Mouse (Mus musculus) megakaryocyte, adult 5-6 weeks (primary cell): Measurements from ENCODE around the gene Smco1. TPM values are rescaled to one million over a fixed set of nuclear protein-coding genes. Genes with fewer than 3 reads are reported as not detected.
A peak's percentile ranks its signal among the peaks of the same experiment; 100 is the strongest.

Experiments used
- ATAC-seq: 2 replicates; pipeline ENCODE4 v1.8.0; 2016; ENCODE audit warnings: mild to moderate bottlenecking, inconsistent platforms; ENCODE audit not compliant: poor library complexity, severe bottlenecking
- total RNA-seq, 2 experiments: library from RNA; stranded (forward) in 1 of 2; stranded (reverse) in 1 of 2; fragments of 153-499, 151-499 nt in 1 of 2; fragments of 221-1000, 200-1000 nt in 1 of 2; gene quantifications; 2 replicates each; pipeline versions ENCODE4 v1.2.3 to v1.2.4; 2015 to 2017

Smco1 gene
- total RNA-seq, 2 experiments from 2014 or later, result not detected

DNA sequence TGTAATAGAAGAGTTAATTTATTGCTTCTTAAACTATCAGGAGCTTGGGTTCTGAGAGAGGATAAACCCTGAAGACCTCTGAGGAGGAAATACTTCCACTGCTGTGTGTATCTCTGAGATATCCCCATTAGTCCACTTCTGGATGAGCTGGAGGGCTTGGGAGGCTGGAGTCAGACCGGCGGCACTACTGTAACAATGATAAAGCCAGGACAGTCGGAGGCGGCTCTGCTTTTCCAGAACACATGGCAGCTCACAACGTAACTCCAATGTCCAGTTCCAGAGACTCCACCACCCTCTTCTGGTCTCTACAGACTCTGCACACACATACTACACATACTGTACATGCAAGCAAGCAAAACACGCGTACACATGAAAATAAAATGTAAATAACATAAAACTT is 32.6 kb downstream of the Smco1 start:
- ATAC-seq, result no peak

- no peak for ATAC-seq
Measured at GRCm38 (mm10) chr16:32311970-32312369, 40.7 kb downstream of the Smco1 start.

- no peak for ATAC-seq
Measured at GRCm38 (mm10) chr16:32312386-32312785, 41.1 kb downstream of the Smco1 start.

GRCm38 (mm10) chr16:32312859-32313258 is 41.6 kb downstream of the Smco1 start:
- ATAC-seq, result no peak

DNA sequence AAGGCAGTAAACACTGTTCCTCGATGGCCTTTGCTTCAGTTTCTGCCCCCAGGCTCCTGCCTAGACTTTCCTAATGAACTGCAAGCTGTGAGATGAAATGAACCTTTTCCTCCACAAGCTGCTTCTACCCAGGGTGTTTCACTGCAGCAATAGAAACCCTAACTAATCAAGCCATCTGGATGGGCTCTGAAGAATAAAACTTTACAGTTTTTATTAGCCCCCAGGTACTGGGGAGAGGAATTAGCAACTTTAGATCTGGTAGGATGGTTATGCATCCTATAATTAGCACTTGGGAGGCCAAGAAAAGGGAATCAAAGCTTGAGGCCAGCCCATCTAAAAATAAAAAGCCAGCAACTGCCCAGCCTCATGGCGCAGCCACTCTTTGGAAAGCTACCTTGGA is 45.3 kb downstream of the Smco1 start:
- no peak for ATAC-seq

GRCm38 (mm10) chr16:32323953-32324352 is 52.7 kb downstream of the Smco1 start:
- peak; percentile 64 for ATAC-seq

Other genes with a start within 250 kb of the Smco1 start
- 78.8 and 81.9 TPM in 2 replicates for gene Pak2, start 192.1 kb upstream of the Smco1 start, total RNA-seq (2015)
- 78.5 and 88.8 TPM in 2 replicates for gene Pak2, start 192.1 kb upstream of the Smco1 start, total RNA-seq (2017)
- gene Pigx, start 171.7 kb upstream of the Smco1 start, total RNA-seq (2015), result 84.8 and 109 TPM in 2 replicates
- gene Pigx, start 171.7 kb upstream of the Smco1 start, total RNA-seq (2017), result 33.2 and 38.3 TPM in 2 replicates
- gene Cep19, start 171.7 kb upstream of the Smco1 start, total RNA-seq (2015), result 24.0 and 27.4 TPM in 2 replicates
- gene Cep19, start 171.7 kb upstream of the Smco1 start, total RNA-seq (2017), result 36.6 and 44.3 TPM in 2 replicates
- 194 and 211 TPM in 2 replicates for gene Nrros, start 105.9 kb upstream of the Smco1 start, total RNA-seq (2015)
- gene Nrros, start 105.9 kb upstream of the Smco1 start, total RNA-seq (2017), result 134 and 165 TPM in 2 replicates
- gene Bex6, start 91.6 kb upstream of the Smco1 start, total RNA-seq (2015), result 57.1 and 61.1 TPM in 2 replicates
- gene Bex6, start 91.6 kb upstream of the Smco1 start, total RNA-seq (2017), result 45.7 and 49.7 TPM in 2 replicates
- gene Fbxo45, start 24.3 kb upstream of the Smco1 start, total RNA-seq (2015), result 10.9 and 13.9 TPM in 2 replicates
- 15.4 TPM in 2 replicates for gene Fbxo45, start 24.3 kb upstream of the Smco1 start, total RNA-seq (2017)
- 12.4 and 16.6 TPM in 2 replicates for gene Wdr53, start 24.2 kb upstream of the Smco1 start, total RNA-seq (2015)
- gene Wdr53, start 24.2 kb upstream of the Smco1 start, total RNA-seq (2017), result 19.4 and 19.8 TPM in 2 replicates
- gene Rnf168, start 6.0 kb downstream of the Smco1 start, total RNA-seq (2015), result 11.8 and 13.1 TPM in 2 replicates
- gene Rnf168, start 6.0 kb downstream of the Smco1 start, total RNA-seq (2017), result 42.2 and 44.2 TPM in 2 replicates
- 26.2 and 38.3 TPM in 2 replicates for gene Ubxn7, start 60.8 kb downstream of the Smco1 start, total RNA-seq (2015)
- 25.0 and 31.4 TPM in 2 replicates for gene Ubxn7, start 60.8 kb downstream of the Smco1 start, total RNA-seq (2017)
- gene Tm4sf19, start 129.0 kb downstream of the Smco1 start, total RNA-seq (2015), result not detected in 2 replicates
- not detected in 2 replicates for gene Tm4sf19, start 129.0 kb downstream of the Smco1 start, total RNA-seq (2017)
- 25.3 and 25.4 TPM in 2 replicates for gene Tctex1d2, start 148.2 kb downstream of the Smco1 start, total RNA-seq (2015)
- gene Tctex1d2, start 148.2 kb downstream of the Smco1 start, total RNA-seq (2017), result 26.2 and 30.9 TPM in 2 replicates
- gene Pcyt1a, start 159.5 kb downstream of the Smco1 start, total RNA-seq (2015), result 32.5 and 38.2 TPM in 2 replicates
- gene Pcyt1a, start 159.5 kb downstream of the Smco1 start, total RNA-seq (2017), result 43.9 and 59.9 TPM in 2 replicates
- gene Slc51a, start 216.4 kb downstream of the Smco1 start, total RNA-seq (2015), result not detected in 2 replicates
- 0.94 TPM in 1 of 2 replicates, not detected in the other for gene Slc51a, start 216.4 kb downstream of the Smco1 start, total RNA-seq (2017)
- 0.33 TPM in 1 of 2 replicates, not detected in the other for gene Zdhhc19, start 224.8 kb downstream of the Smco1 start, total RNA-seq (2015)
- not detected in 2 replicates for gene Zdhhc19, start 224.8 kb downstream of the Smco1 start, total RNA-seq (2017)